Mouse (Mus musculus): ENCODE data around the gene Ndc80. TPM values are rescaled to one million over a fixed set of nuclear protein-coding genes. Genes with fewer than 3 reads are reported as not detected.
"Not testable (repeated sequence)": the region's sequence is repeated elsewhere in the genome, so short reads cannot be mapped to it uniquely, and the experiment has no call there.

Ndc80 gene
- polyA plus RNA-seq, 1 experiment = 1.2 TPM

GRCm38 (mm10) chr17:71471261-71471660, 55.4 kb downstream of the Ndc80 start:
- Histone ChIP-seq H3K9me3 (ENCODE audit: control insufficient read depth, low read length) (no peaks in the 10 kb centered on the region), H3K36me3 (ENCODE audit: control insufficient read depth) (peaks cover 21% of the 10 kb centered on the region), H3K4me3 (replicated peaks) (no peak overlapping the region), H3K4me1 (ENCODE audit: control insufficient read depth) (peaks cover 36% of the 10 kb centered on the region), H3K27me3 (ENCODE audit: control insufficient read depth) (no peaks in the 10 kb centered on the region)
- TF ChIP-seq TAL1 (IDR thresholded peaks at IDR 0.05; ENCODE audit: low read length) (no peak), GATA1 (IDR thresholded peaks at IDR 0.05; ENCODE audit: low read length) (no peak)

- Histone ChIP-seq H3K36me3 (ENCODE audit: control insufficient read depth) (peaks cover 89% of the 10 kb centered on the region), H3K27me3 (ENCODE audit: control insufficient read depth) (no peaks in the 10 kb centered on the region), H3K4me3 (replicated peaks) (no peak overlapping the region), H3K4me1 (ENCODE audit: control insufficient read depth) (no peaks in the 10 kb centered on the region; the same call in 1 of the 2 replicates), H3K9me3 (ENCODE audit: control insufficient read depth, low read length) (no peaks in the 10 kb centered on the region)
- TF ChIP-seq GATA1 (IDR thresholded peaks at IDR 0.05; ENCODE audit: low read length) (no peak), TAL1 (IDR thresholded peaks at IDR 0.05; ENCODE audit: low read length) (no peak)
These were observed 66.3 kb downstream of the Ndc80 start for GRCm38 (mm10) chr17:71460312-71460711.

GRCm38 (mm10) chr17:71459818-71460217, 66.8 kb downstream of the Ndc80 start, which contains the start of gene Gm4707:
Gene Gm4707, minus strand, starts transcription at chr17:71459918.
- Histone ChIP-seq H3K36me3 (ENCODE audit: control insufficient read depth) (peaks cover 90% of the 10 kb centered on the region), H3K4me3 (replicated peaks) (no peak within 1 kb of the TSS), H3K4me1 (ENCODE audit: control insufficient read depth) (no peaks in the 10 kb centered on the region; the same call in 1 of the 2 replicates), H3K27me3 (ENCODE audit: control insufficient read depth) (no peaks in the 10 kb centered on the region), H3K9me3 (ENCODE audit: control insufficient read depth, low read length) (no peaks in the 10 kb centered on the region)
- TF ChIP-seq TAL1 (IDR thresholded peaks at IDR 0.05; ENCODE audit: low read length) (no peak), GATA1 (IDR thresholded peaks at IDR 0.05; ENCODE audit: low read length) (no peak)

DNA sequence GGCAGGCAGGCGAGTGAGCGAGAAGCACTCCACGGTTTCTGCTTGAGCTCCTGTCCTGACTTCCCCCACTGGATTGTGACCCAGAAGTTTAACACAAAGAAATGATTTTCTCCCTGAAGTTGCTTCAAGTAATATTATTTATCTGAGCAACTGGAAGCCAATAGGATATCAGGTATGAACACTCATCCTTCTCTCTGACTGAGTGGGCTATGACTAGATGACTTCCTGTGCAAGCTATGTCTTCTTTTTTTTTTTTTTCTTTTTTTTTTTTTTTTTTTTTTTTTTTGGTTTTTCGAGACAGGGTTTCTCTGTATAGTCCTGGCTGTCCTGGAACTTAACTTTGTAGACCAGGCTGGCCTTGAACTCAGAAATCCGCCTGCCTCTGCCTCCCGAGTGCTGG, 69.3 kb downstream of the Ndc80 start:
- H3K4me1 ChIP-seq (ENCODE audit: control insufficient read depth); H3K27me3 ChIP-seq (ENCODE audit: control insufficient read depth): not testable (repeated sequence)
- peaks cover 81% of the 10 kb centered on the region for H3K36me3 ChIP-seq (ENCODE audit: control insufficient read depth)

More for the DNA sequence above, 69.3 kb downstream of the Ndc80 start:
- H3K4me3 ChIP-seq (replicated peaks); H3K9me3 ChIP-seq (ENCODE audit: control insufficient read depth, low read length): not testable (repeated sequence)

Other genes with a start within 250 kb of the Ndc80 start
- 21.3 and 32.0 TPM in 2 replicates for gene Emilin2, start 214.9 kb downstream of the Ndc80 start, polyA plus RNA-seq (2012)
- gene Gm4707, start 66.9 kb downstream of the Ndc80 start, polyA plus RNA-seq (2012) = 0.02 and 0.10 TPM in 2 replicates
- 0.19 and 0.27 TPM in 2 replicates for gene Smchd1, start 51.5 kb downstream of the Ndc80 start, polyA plus RNA-seq (2012)
- gene Spdya, start 25.2 kb upstream of the Ndc80 start, polyA plus RNA-seq (2012) = not detected in 2 replicates
- gene Wdr43, start 89.0 kb upstream of the Ndc80 start, polyA plus RNA-seq (2012) = 0.45 and 0.56 TPM in 2 replicates
- not detected in 2 replicates for gene Togaram2, start 146.4 kb upstream of the Ndc80 start, polyA plus RNA-seq (2012)
- not detected in 2 replicates for gene Pcare, start 226.0 kb upstream of the Ndc80 start, polyA plus RNA-seq (2012)
- not detected in 2 replicates for gene Clip4, start 241.6 kb upstream of the Ndc80 start, polyA plus RNA-seq (2012)